Mouse (Mus musculus): ENCODE measurements around the gene Ptp4a2. TPM values are rescaled to one million over a fixed set of nuclear protein-coding genes. Genes with fewer than 3 reads are reported as not detected.
"Not testable (repeated sequence)": the region's sequence is repeated elsewhere in the genome, so short reads cannot be mapped to it uniquely, and the experiment has no call there.

Ptp4a2 gene
- total RNA-seq, 2 experiments from 2014 or later = 119 to 127 TPM

DNA sequence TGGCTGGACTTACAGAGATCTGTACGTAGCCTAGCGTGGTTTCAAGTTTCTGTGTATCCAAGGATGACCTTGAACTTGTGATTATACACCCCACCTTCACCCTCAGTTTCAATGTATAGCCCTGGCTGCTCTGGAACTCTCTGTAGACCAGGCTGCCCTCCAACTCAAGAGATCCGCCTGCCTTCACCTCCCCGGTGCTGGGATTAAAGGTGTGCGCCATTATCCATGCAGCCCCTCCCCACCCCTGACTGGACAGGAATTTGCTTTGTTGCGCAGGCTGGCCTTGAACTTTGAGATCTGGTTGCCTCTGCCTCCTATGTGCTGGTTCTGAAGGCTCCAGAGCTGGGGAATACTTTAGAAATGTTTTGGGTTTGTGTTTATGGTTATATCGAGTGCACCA lies 24.3 kb downstream of the Ptp4a2 start:
- intact Hi-C loops (cut with DNase I) = no loop called here
- DNase-seq (ENCODE audit: low spot score in 2 of 2) = no peak

DNA sequence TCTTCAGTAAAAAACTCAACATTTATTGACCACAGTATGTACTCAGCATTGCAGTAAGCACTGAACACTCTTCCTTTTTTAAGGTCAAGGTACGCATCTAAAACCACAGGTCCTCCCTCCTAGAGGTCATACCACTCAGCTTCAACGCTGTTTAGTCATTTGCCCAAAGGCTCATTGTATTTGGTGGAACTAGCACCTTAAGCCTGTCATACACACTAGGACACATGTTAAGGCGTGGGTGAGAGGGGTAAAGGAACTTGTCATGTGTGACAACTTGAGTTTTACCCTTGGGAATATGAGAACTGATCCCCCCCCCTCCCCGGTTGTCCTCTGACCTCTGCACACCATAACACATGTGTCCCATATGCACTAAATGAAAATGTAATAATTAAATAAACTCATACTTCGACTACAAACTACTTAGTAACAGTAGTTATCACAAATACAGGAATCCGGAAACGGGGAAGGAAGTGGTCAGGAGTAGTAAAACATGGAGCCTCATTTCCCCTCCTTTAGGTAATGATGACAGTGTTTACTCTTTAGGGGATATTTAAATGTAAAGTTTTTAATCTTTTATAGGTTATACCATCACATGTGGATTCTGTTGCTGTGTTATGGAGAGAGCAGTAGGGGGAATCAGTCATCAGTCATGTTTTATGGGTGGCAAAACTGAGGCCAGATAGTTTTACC lies 29.0 kb downstream of the Ptp4a2 start:
- intact Hi-C loops (cut with DNase I) = no loop called here

DNA sequence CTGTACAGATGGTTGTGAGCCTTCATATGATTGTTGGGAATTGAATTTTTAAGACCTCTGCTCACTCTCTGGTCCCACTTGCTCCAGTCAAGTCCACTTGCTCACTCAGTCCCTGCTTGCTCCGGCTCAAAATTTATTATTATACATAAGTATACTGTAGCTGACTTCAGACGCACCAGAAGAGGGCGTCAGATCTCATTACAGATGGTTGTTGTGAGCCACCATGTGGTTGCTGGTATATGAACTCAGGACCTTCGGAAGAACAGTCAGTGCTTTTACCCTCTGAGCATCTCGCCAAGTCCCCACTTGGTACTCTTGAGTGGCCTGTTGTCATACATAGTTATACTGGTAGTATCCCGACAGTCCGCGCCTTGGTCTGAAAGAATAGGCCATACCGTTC lies 35.8 kb downstream of the Ptp4a2 start:
- intact Hi-C loops (cut with DNase I) = no loop called here
- DNase-seq (ENCODE audit: low spot score in 2 of 2) = no peak

More for the DNA sequence above, 29.0 kb downstream of the Ptp4a2 start:
- no peak for DNase-seq (ENCODE audit: low spot score in 2 of 2)

DNA sequence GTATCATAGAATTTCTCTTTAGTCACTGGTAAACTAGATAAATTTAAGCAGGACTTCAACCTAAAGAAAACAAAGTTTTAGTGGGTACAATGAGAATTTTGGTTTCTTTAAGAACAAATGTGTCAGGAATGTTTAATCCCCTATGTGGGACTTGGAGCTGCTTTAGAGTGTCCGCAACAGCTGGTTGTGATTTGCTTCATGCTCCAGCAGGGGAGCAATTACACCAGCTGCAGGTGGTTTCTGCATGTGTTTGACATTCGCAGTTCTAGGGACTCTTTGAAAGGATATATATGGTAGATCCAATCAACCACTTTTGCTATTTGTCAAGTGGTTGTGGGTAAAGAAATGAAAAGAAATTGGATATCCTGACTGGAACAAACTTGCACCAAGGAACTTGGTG lies 39.5 kb downstream of the Ptp4a2 start:
- no peak for DNase-seq (ENCODE audit: low spot score in 2 of 2)
- intact Hi-C loops (cut with DNase I) = no loop called here

DNA sequence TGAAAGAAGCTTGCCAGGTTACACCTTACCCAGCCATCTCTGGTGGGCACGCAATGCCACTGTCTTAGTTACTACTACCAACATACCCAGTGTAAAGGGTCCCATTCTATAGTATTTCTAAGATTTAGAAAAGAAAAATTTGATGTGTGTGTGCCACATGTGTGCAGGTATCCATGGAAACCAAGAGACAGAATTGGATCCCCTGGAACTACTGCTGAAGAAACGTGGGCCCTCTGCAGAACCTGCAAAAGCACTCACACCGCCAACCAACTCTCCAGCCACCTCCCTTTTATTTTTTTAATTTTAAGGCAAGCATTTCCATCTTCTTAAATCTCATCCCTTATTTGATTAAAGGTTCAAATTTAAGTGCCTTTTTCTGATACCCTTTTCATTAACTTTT lies 40.8 kb downstream of the Ptp4a2 start:
- no peak for DNase-seq (ENCODE audit: low spot score in 2 of 2)

DNA sequence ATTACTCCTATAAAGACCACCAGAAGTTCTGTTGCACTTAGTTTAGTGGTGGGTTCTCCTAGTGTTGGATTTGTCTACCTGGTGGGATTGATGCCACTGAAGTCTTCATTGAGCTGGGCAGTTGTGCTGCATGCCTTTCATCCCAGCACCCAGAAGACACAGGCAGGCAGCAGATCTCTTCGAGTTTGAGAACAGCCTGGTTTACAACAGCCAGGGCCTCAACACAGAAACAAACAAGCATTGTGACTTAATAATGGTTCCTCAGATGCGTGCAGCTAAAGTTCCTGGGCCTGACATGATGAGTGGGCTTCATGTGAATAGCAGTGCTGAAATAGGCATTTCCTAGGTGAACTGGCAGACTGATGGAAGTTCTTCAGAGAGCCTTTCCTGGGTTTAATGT lies 42.0 kb downstream of the Ptp4a2 start:
- intact Hi-C loops (cut with DNase I) = no loop called here

More for the DNA sequence above, 40.8 kb downstream of the Ptp4a2 start:
- intact Hi-C loops (cut with DNase I) = no loop called here

DNA sequence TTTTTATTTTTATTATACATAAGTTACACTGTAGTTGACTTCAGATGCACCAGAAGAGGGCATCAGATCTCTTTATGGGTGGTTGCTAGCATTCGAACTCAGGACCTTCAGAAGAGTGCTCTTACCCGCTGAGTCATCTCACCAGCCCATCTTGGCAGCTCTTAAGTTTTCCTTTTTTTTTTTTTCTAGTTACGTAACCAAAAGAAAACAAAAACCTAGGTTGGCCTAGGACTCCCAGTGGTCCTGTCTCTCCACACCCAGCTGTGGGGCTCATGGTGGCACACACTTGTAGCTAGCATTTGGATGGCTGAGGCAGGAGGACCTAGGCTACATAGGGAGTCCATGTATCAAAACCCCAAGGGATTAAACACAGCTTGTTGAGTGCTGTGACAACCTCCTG lies 43.0 kb downstream of the Ptp4a2 start:
- DNase-seq (ENCODE audit: low spot score in 2 of 2) = no peak
- intact Hi-C loops (cut with DNase I) = no loop called here

More for the DNA sequence above, 42.0 kb downstream of the Ptp4a2 start:
- no peak for DNase-seq (ENCODE audit: low spot score in 2 of 2)

DNA sequence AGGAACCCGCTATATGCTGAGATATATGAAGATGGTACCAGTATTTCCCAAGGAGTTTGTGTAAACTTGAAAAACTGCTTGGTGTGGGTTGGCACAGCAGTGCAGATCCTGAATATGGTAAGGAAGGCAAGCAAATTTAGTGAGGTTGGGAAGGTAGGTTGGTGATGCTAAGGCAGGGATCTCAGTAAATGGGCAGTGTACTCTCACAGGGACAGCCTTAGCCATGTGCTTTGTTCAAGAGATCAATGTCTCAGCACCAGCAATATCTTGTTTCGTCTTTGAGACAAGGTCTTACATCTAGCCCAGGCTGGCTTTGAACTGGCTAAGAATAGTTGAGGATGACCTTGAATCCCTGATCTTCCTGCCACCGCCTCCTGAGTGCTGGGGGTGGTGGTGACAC lies 43.6 kb downstream of the Ptp4a2 start:
- no peak for DNase-seq (ENCODE audit: low spot score in 2 of 2)
- intact Hi-C loops (cut with DNase I) = no loop called here

DNA sequence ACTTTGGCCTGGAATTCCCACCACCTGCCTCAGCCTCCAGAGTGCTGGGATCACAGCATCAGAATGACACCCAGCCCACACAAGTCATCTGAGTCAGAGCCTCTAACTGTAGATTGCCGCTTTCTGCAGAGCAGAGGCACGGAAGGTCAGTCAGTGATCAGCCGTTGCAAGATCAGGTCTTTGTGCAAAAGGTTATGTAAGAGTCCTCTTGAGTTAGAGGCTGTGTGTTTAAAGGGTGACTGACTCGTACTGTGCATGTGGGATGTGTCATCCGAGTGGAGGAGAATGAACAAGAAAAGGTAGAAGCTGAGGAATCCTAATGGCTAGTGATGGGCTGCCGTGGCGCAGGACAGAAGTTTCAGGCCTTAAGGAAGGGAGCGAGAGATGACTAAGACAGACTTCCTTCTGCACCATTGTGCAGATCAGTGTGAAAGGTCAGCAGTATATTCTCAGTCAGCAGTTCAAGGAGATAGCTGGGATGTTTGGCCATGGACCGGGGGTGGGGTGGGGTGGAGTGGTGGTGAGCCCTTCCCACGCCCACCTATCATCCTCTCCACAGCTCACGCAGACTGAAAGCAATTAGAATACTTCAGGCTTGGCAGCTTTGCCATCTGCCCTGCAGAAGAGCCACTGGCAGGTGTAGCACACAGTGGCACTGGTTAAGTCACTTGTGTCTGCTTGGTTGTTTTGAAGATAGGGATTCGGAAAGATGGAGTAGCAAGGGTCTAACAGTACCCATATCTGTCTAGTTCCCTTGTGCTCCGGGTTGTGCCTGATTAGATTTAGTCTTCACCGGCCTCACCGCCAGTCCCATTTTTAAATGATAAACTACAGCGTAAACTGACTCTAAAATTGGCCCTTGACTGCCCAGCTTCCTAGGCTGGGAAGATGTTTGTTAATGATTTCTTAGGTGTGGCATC lies 44.3 kb downstream of the Ptp4a2 start:
- DNase-seq (ENCODE audit: low spot score in 2 of 2) = no peak
- intact Hi-C loops (cut with DNase I) = no loop called here

DNA sequence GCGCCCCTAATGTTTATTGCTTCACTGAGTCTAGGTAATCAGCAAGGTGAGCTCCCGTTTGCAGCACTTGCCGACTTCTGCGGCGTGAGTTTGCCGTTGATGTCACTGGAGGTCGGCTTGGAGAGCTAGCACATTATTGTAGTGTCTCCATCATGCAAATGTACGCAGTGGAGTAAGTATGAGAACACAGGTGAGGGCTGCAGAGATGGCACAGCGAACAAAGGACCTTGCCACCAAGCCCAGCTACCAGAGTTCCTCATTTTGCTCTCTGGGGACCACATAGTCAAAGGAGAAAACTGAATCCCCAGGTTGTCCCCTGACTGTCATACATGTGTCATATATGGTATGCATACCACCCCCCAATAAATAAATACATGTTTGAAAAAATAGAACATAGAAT lies 49.4 kb downstream of the Ptp4a2 start:
- DNase-seq (ENCODE audit: low spot score in 2 of 2) = no peak

DNA sequence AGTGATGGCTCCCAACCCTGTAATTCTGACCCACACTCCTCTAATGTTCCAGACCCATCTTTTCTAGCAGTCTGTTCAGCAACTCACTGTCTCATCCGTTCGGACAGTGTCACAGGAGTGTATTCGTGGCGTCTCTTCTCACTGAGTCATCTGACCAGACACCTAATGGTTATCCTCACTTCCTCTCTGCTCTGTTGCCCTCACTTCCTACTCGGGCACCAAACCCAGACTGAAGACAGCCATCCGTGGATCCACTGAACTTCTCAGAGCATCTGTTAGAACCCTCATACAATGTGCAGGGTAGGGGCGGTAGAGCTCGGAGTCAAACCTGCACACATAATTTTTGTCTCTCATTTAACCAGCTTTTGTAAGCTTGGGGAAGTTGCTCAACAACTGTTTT lies 50.4 kb downstream of the Ptp4a2 start:
- intact Hi-C loops (cut with DNase I) = no loop called here

More for the DNA sequence above, 49.4 kb downstream of the Ptp4a2 start:
- intact Hi-C loops (cut with DNase I) = no loop called here

DNA sequence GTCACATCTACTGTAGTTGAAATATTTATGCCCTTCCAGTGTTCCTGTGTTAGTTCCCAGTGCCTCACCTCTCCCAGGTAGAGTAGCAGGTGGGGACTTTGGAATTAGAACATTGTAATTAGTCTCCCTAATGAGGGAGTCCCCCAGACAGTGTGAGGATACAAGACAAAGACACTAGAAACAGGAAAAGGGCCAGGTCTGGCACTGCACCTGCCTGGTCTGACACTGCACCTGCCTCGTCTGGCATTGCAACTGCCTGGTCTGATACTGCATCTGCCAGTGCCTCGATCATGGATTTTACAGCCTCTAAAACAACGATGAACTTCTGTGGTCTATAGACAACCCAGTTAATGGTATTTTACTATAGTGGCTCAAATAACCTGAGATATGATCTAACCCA lies 51.3 kb downstream of the Ptp4a2 start:
- no peak for DNase-seq (ENCODE audit: low spot score in 2 of 2)
- intact Hi-C loops (cut with DNase I) = no loop called here

More for the DNA sequence above, 50.4 kb downstream of the Ptp4a2 start:
- no peak for DNase-seq (ENCODE audit: low spot score in 2 of 2)

DNA sequence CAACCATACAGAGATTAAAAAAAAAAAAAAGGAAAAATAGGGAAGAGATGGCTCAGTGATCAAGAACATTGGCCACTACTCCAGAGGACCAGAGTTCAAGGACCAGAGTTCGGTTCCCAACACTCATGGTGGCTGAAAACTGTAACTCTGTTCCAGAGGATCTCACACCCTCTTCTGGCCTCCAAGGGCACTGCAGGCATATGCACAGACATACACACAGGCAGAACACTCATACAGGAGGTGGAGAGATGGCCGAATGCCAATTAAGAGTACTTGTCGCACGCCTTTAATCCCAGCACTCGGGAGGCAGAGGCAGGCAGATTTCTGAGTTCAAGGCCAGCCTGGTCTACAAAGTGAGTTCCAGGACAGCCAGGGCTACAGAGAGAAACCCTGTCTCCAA lies 55.2 kb downstream of the Ptp4a2 start:
- DNase-seq (ENCODE audit: low spot score in 2 of 2); intact Hi-C loops (cut with DNase I): not testable (repeated sequence)

DNA sequence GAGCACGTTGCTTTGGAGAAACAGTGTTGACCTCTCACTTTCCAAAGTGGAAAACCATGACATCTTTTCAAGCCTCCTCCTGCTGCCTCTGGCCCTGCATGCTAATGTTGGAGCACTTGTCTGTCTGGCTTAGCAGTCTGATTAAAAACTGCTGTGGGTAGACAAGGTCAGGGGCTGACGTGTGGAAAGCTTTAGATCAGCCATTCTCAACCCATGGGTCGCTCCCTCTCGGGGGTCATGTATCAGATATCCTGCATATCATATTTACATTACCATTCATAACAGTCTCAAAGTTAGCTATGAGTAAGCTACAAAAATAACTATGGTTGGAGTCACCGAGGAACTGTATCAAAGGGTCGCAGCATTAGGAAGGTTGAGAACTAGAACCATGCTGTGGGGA lies 57.2 kb downstream of the Ptp4a2 start:
- no peak for DNase-seq (ENCODE audit: low spot score in 2 of 2)

DNA sequence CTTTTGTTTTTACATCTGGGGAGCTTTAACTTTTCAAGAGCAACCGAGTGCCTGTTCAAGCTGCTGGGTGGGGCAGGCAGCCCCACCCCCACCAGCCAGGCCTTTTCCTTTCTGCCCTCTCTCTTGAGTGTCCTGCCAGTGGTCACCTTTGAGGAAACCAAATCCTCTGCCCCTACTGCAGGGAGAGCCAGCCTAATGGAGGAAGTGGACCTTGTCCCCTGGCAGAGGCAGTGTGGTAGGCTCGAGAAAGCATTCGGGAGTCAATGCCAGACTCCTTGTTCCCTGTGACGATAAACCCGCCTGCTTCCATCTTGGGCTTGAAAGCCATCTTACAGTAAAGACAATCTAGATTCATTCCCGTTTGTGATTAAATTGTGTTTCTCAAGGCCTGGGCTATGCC lies 59.5 kb downstream of the Ptp4a2 start:
- DNase-seq (ENCODE audit: low spot score in 2 of 2) = no peak
- intact Hi-C loops (cut with DNase I) = no loop called here

More for the DNA sequence above, 57.2 kb downstream of the Ptp4a2 start:
- intact Hi-C loops (cut with DNase I) = no loop called here

DNA sequence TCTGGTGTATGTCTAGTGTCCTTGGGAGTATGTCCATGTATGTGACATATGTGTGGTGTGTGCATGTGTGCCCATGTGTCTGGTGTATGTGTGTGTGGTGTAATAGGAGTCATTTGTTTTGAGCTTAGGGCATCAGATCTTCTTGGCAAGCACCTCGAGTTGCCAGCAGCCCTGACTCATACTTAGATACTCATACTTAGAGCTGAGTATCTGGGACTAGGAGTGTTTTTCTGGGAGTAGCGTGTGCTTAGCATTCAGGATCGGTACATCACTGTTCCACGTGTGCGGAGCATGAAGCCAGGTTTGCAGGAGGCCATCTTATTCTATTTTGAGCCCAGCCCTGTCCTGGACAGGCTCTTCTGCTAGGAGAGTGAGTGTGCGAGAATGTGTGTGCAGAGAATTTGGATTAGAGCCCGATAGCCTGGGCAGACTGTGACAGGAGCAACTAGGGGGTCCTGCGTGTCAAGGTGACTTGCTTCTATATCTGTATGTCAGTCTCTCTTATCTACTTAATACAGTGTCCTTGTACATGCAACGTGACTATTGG lies 61.4 kb downstream of the Ptp4a2 start:
- intact Hi-C loops (cut with DNase I) = no loop called here
- DNase-seq (ENCODE audit: low spot score in 2 of 2) = no peak

DNA sequence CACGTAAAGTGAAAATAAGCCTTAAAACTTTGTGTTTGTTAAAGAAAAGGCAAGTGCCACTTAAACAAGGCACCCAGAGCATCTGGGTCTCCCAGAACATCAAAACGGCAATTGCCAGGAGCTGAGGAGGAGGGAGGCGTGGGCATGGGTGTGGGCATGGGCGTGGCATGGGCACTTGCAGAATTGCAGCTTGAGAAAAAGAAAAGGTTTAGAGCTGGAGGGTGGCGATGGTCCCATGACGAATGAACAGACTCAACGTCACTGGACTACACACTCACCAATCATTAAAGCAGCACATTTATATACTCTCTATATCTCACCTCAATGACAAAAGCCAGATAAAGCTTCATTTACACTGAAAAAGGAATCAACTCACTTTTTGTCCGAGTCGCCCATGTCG lies 63.8 kb downstream of the Ptp4a2 start:
- intact Hi-C loops (cut with DNase I) = loop anchor here (5.0 kb wide), 2 partner anchors 52 to 53 kb away; partner anchors contain the start of gene Spocd1
- no peak for DNase-seq (ENCODE audit: low spot score in 2 of 2)

DNA sequence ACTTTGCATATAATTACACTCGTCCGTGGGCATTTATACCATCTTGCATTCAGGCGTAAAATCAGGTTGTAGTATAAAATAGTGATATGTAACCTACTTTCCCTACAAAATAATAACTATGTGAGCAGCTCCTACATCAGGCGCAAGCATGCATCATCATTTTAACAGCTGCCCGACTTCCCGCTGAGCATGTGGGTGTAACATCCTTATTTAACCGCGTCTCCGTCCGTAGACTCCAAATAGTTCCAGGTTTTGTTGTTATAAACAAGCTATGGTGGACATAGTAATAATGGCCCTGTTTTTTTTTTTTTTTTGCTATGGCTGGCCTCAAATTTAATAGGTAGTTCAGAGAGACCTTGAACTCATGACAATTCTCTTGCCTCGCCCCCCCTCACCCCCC lies 64.4 kb downstream of the Ptp4a2 start:
- no peak for DNase-seq (ENCODE audit: low spot score in 2 of 2)
- intact Hi-C loops (cut with DNase I) = loop anchor here (5.0 kb wide), 2 partner anchors 52 to 53 kb away; partner anchors contain the start of gene Spocd1

DNA sequence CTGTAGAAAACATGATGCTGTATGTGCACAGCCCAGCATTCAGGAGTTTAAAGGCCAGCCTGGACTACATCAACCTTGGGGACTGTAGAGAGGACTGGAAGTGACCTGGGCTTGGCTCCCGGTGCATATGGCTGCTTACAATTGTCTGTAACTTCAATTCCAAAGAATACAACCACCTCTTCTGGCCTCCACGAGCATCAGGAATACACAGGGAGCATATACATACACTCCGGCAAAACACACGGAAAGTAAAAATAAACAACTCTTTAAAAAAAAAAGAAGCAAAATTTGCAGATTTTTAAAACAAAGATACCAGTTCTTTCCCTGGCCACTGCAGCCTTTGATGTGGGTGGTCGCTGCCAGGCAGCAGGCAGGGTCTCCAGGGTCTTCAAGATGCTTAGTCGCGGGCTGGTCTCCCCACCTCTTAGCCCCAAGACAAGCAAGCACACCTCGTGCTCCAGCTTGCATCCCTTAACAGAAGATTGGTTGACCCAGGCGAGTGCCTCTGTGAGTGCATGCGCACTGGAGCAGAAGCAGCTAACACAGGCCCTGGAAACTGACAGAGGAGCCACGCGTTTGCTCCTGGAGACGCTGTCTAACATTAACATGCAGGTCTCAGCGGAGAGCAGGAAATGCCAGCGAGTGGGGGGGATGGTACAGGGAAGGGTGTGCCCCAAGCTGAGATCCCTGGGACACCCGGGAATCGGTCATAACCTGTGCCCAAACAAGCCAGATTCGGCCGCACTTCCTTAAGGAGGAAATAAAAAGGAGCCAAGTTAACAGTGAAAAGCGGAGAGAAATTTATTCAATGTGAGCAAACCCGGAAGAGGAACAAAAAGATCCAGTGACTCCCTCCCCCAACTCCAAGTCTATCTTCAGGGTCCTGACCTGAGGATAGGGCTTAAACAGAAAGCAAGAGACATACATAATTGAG lies 66.1 kb downstream of the Ptp4a2 start:
- peak; percentile 61 to 72 for DNase-seq (ENCODE audit: low spot score in 2 of 2)
- intact Hi-C loops (cut with DNase I) = loop anchor here (5.0 kb wide), 2 partner anchors 50 to 55 kb away; partner anchors contain the start of gene Spocd1

All from left cerebral cortex, postnatal 36 days (tissue).